Mouse (Mus musculus) forebrain, postnatal 0 days (tissue): Measurements from ENCODE around the gene Bzw2. TPM values are rescaled to one million over a fixed set of nuclear protein-coding genes. Genes with fewer than 3 reads are reported as not detected.
A peak's percentile ranks its signal among the peaks of the same experiment; 100 is the strongest.

Source experiments
- ATAC-seq: fragments of 200-750 bp; cut with Nextera tagmentation; 2 replicates; pipeline ENCODE4 v1.8.0; 2017; ENCODE audit warnings: mild to moderate bottlenecking, moderate library complexity
- DNase-seq: peaks from one replicate; pipeline ENCODE4 v3.0.0-alpha.2; 2015
- H3K27ac ChIP-seq: fragments of 300-500 bp; sonication (generic); 2 replicates; pipeline ENCODE4 v1.5.1; 2014; ENCODE audit warnings: low read depth, mild to moderate bottlenecking, antibody characterized with exemption, low read length, moderate library complexity, mixed read lengths
- H3K27me3 ChIP-seq: fragments of 300-500 bp; sonication (generic); 2 replicates; pipeline ENCODE4 v1.6.1; 2014; ENCODE audit warnings: mild to moderate bottlenecking, low read length, mixed read lengths; ENCODE audit not compliant: insufficient read depth
- H3K36me3 ChIP-seq: fragments of 300-500 bp; sonication (generic); 2 replicates; pipeline ENCODE4 v1.6.1; 2014; ENCODE audit warnings: mild to moderate bottlenecking, moderate library complexity; ENCODE audit not compliant: insufficient read depth
- H3K4me1 ChIP-seq: fragments of 300-500 bp; sonication (generic); 2 replicates; pipeline ENCODE4 v1.6.1; 2014; ENCODE audit warnings: antibody characterized with exemption; ENCODE audit not compliant: insufficient read depth
- H3K4me2 ChIP-seq: fragments of 300-500 bp; sonication (generic); 2 replicates; pipeline ENCODE4 v1.6.1; 2014; ENCODE audit warnings: low read depth, mild to moderate bottlenecking, moderate library complexity
- H3K4me3 ChIP-seq: fragments of 300-500 bp; sonication (generic); 2 replicates; pipeline ENCODE4 v1.5.1; 2014; ENCODE audit warnings: low read depth, low read length, mixed read lengths
- H3K9ac ChIP-seq: fragments of 300-500 bp; sonication (generic); 2 replicates; pipeline ENCODE4 v1.6.1; 2014; ENCODE audit warnings: mild to moderate bottlenecking
- H3K9me3 ChIP-seq: fragments of 300-500 bp; sonication (generic); 2 replicates; pipeline ENCODE4 v1.6.1; 2016; ENCODE audit warnings: low read length
- CTCF ChIP-seq: sonication (generic); IDR thresholded peaks from 2 replicates; pipeline ENCODE4 v1.5.1; 2016; ENCODE audit warnings: antibody characterized with exemption, control low read depth, low read depth
- WGBS: fragments of 180-500 bp; shearing (Covaris S2); extraction: QIAGEN DNeasy Blood & Tissue Kit; methylation state at CpG from one replicate; pipeline ENCODE4 v1.1.7; 2014; 5-methylcytosine and 5-hydroxymethylcytosine counted together
- polyA plus RNA-seq: library from polyadenylated mRNA; unstranded; fragments of >200 nt; fragmentation: Nextera tagmentation; extraction: Ambion mirVana; gene quantifications from 2 replicates; pipeline ENCODE4 v1.2.1, GENCODE M21; 2015
- total RNA-seq: library from RNA; depleted of rRNA; stranded (reverse); fragments of >200 nt; gene quantifications from 2 replicates; pipeline ENCODE4 v1.2.3, GENCODE M21; 2014

Gene Bzw2
- total and polyA plus RNA-seq, 2 experiments from 2014 or later, result 379 to 433 TPM

DNA sequence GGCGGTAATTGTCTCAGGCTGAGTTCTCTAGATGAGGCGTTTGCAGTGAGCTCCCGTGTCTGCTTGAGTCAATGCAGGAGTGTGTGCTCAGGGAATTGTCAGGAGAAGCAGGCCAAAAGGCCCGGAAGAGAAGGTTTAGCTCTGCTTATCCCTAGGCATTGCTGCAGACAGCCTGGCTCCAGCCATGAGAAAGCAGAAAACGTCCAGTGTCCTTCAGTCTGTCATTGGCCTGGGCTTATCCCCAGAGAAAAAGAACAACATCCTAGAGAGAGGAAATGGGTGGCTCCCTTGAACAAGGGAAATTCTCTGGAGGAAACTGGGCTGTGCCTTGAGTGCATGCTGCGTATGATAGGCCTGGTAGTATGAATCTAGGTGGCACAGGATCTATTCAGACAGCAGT is 24.7 kb upstream of the Bzw2 start:
- Histone ChIP-seq H3K27ac (no peak overlapping the region), H3K36me3 (peaks cover 48% of the 10 kb centered on the region), H3K9ac (no peak overlapping the region), H3K4me2 (no peak overlapping the region), H3K4me3 (no peak overlapping the region), H3K4me1 (no peaks in the 10 kb centered on the region), H3K27me3 (no peaks in the 10 kb centered on the region), H3K9me3 (no peaks in the 10 kb centered on the region)
- TF ChIP-seq CTCF, result no peak
- ATAC-seq (no peak), DNase-seq (no peak)
- 85% methylated on average over 6 of the region's 6 CpGs for WGBS

DNA sequence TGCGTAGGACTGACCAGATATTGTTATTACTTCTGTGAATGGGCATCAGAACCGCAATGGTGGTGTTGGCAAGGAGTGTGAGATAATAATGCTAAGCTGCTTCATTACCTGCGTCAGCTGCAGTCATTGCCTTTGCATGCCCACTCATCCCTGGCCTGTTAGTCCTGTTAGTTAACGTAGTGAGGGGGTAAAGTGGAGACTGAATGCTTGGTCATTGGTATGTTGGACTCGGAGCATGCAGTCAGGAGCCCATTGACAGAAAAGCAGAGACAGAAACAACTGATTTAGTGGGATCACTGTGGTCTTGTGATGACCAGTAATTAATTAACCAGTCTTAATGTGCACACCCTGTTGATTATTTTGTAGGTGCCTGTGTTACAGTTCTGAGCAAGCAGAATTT is 19.3 kb upstream of the Bzw2 start:
- Histone ChIP-seq H3K9me3 (no peaks in the 10 kb centered on the region), H3K4me3 (no peak overlapping the region), H3K27ac (no peak overlapping the region), H3K27me3 (no peaks in the 10 kb centered on the region), H3K36me3 (peaks cover 52% of the 10 kb centered on the region), H3K9ac (no peak overlapping the region), H3K4me2 (no peak overlapping the region), H3K4me1 (no peaks in the 10 kb centered on the region)
- ATAC-seq (no peak), DNase-seq (no peak)
- TF ChIP-seq CTCF, result no peak
- WGBS, result 92% methylated on average over 5 of the region's 5 CpGs

DNA sequence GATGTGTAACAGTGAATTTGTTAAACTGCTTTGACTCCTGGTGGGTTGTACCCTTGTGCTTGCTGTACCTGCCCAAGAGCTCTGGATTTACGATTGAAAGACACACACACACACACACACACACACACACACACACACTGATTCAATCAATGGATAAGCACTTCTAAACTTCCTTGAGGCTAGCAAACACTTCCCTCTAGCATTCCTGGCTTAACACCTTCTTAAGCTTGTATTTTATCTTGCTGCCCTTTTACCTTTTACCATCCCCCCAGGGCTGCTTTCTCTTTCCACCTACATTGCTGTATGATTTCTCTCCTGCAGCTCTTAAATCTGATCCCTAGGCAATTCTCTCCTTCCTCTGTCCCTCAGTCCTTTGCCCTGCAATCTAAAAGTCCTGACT is 7.4 kb upstream of the Bzw2 start:
- H3K36me3 ChIP-seq, result peaks cover 16% of the 10 kb centered on the region; the same call in 1 of the 2 replicates
- no peak overlapping the region for H3K4me3 ChIP-seq
- H3K9me3 ChIP-seq, result no peaks in the 10 kb centered on the region
- no peak overlapping the region for H3K27ac ChIP-seq
- no peak overlapping the region for H3K9ac ChIP-seq
- TF ChIP-seq CTCF, result no peak
- H3K4me2 ChIP-seq, result no peak overlapping the region
- no peaks in the 10 kb centered on the region for H3K27me3 ChIP-seq
- 48% methylated on average over 1 of the region's 1 CpGs for WGBS
- DNase-seq, result no peak
- no peaks in the 10 kb centered on the region for H3K4me1 ChIP-seq
- ATAC-seq, result no peak

GRCm38 (mm10) chr12:36164126-36164791 is 6.4 kb upstream of the Bzw2 start:
- TF ChIP-seq CTCF, result no peak
- peaks cover 15% of the 10 kb centered on the region; the same call in 1 of the 2 replicates for H3K36me3 ChIP-seq
- H3K9me3 ChIP-seq, result no peaks in the 10 kb centered on the region
- WGBS, result 87% methylated on average over 7 of the region's 7 CpGs
- ATAC-seq (no peak), DNase-seq (no peak)
- no peak overlapping the region for H3K9ac ChIP-seq
- H3K27ac ChIP-seq, result no peak overlapping the region
- no peak overlapping the region for H3K4me3 ChIP-seq
- H3K4me1 ChIP-seq, result no peaks in the 10 kb centered on the region
- H3K4me2 ChIP-seq, result no peak overlapping the region
- no peaks in the 10 kb centered on the region for H3K27me3 ChIP-seq

DNA sequence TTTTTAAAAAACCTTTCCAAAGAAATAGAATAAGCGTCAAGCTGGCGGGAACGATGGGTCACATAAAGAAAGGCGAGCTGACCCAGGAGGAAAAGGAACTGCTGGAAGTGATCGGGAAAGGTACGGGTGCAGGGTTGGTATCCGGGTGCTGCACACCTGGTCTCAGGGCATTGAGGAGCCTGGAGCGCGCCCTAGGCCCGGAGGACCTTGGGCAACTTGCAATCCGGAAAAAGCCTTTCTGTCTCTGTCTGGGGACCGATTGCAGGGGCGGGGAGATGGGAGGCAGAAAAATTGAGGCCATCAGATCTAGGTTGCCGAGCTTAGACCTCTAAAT is 609 bp downstream of the Bzw2 start:
- Histone ChIP-seq H3K27ac (peak overlapping the region; percentile 91), H3K4me1 (peaks cover 13% of the 10 kb centered on the region; the same call in 1 of the 2 replicates), H3K9ac (peak overlapping the region; percentile 85), H3K36me3 (no peaks in the 10 kb centered on the region), H3K4me2 (peak overlapping the region; percentile 77), H3K27me3 (no peaks in the 10 kb centered on the region), H3K9me3 (no peaks in the 10 kb centered on the region), H3K4me3 (peak overlapping the region; percentile 79)
- no peak for TF ChIP-seq CTCF
- ATAC-seq, result peak; percentile 19
- WGBS, result 2% methylated on average over 14 of the region's 14 CpGs
- no peak for DNase-seq

DNA sequence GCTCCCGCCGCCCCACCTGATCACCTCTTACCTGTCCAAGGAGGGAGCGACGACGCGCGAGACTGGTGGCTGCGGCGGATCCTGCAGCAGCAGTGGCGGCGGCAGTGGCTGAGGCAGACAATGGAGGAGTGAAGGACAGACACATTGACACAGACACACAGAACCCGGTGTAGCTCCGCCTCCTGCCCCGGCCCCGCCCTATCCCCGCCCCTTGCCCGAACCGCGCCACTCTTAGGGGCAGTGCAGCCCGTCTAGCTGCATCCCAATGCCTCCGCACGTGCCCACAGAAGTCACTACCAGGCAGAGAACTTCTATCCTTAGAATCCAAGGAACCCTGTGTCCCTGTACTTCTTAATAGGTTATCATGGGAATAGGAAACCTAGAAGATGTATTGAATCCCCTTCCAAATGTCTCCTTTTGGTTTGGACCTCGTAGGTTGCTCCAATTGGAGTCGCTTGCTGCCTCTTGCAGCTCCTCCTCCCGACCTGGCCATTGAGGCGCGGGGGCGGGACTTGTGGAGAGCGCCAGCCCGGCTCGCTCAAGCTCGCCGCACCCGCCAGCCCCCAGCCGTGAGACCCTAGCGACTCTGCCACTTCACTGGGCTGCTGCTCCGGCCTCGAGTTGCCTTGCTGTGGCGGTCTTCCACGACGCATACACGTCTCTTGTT is 1.1 kb downstream of the Bzw2 start, which contains the start of gene Ankmy2:
Gene Ankmy2, plus strand, starts transcription at position 478 of the 667 bp plus-strand sequence.
- peak; percentile 97 for DNase-seq
- peaks cover 13% of the 10 kb centered on the region; the same call in 1 of the 2 replicates for H3K4me1 ChIP-seq
- TF ChIP-seq CTCF, result peak; percentile 19; the same call in 1 of the 2 replicates
- H3K4me2 ChIP-seq, result peak within 1 kb of the TSS; percentile 77
- under 1% methylated on average over 42 of the region's 42 CpGs for WGBS
- no peaks in the 10 kb centered on the region for H3K27me3 ChIP-seq
- H3K9ac ChIP-seq, result peak within 1 kb of the TSS; percentile 85
- peak within 1 kb of the TSS; percentile 91 for H3K27ac ChIP-seq
- peak within 1 kb of the TSS; percentile 79 for H3K4me3 ChIP-seq
- H3K36me3 ChIP-seq, result no peaks in the 10 kb centered on the region
- ATAC-seq, result peak; percentile 97
- H3K9me3 ChIP-seq, result no peaks in the 10 kb centered on the region

GRCm38 (mm10) chr12:36156101-36156636 is 1.7 kb downstream of the Bzw2 start:
- peaks cover 13% of the 10 kb centered on the region; the same call in 1 of the 2 replicates for H3K4me1 ChIP-seq
- TF ChIP-seq CTCF, result no peak
- ATAC-seq (peak; percentile 44), DNase-seq (no peak)
- 5% methylated on average over 33 of the region's 33 CpGs for WGBS
- H3K27me3 ChIP-seq, result no peaks in the 10 kb centered on the region
- peak overlapping the region; percentile 91 for H3K27ac ChIP-seq
- peak overlapping the region; percentile 77 for H3K4me2 ChIP-seq
- no peaks in the 10 kb centered on the region for H3K36me3 ChIP-seq
- H3K9me3 ChIP-seq, result no peaks in the 10 kb centered on the region
- peak overlapping the region; percentile 79 for H3K4me3 ChIP-seq
- peak overlapping the region; percentile 85 for H3K9ac ChIP-seq
